Mouse (Mus musculus): Measurements from ENCODE around the gene Amigo3.
"Not testable (repeated sequence)": the region's sequence is repeated elsewhere in the genome, so short reads cannot be mapped to it uniquely, and the experiment has no call there.

Gene Amigo3

DNA sequence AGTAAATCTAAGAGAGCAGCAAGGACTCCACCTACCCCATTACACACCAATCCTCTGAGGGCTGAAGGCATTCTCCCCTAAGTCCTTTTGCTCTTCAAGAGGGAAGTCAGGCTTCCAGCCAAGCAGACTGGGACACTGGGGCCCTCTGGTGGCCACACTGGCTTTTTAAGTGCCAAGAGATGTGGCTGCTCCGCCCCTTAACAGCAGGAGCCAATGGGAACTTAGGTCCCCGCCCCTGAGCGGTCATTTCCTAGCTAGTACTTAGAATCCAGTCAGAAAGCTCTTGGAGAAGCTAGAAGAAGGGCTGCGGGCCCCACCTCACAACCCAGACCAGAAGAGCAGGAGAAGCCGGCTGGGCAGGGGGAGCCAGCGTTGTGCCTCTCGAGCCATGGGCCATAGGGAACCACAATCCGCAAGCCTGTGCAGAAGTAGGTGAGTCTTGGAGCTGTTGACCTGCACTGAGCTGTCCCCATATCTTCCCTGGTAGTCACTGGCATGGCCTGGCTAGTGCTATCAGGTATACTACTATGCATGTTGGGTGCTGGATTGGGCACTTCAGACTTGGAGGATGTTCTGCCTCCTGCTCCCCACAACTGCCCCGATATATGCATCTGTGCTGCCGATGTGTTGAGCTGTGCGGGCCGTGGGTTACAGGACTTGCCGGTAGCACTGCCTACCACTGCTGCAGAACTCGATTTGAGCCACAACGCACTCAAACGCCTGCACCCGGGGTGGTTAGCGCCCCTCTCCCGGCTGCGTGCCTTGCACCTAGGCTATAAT is at the start of gene Amigo3:
Gene Amigo3, plus strand, starts transcription at position 275 of the 780 bp plus-strand sequence.
- peak; percentile 87 to 90 for DNase-seq

- peak in 1 of 2 experiments; percentile 38 for DNase-seq
These were observed 49.4 kb upstream of the Amigo3 start for GRCm38 (mm10) chr9:108003531-108003890.

DNA sequence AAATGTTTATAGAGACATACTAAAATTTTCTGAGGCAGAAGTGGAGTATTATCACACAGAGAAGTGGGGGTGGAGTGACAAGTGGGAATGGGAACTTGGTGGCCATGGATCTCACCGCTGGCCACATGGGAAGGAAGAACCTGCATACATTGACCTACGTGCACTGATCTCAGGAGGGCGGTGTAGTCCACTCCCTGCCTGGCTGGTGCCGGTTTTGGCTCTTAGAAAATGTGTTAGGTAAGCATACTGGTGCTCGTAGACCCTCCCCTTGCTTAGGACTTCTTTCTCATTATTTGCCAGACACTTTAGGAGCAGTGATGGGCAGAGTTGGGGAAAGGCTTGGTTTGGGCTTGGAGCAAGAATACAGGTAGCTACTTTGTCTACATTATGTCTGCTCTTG is 44.9 kb upstream of the Amigo3 start:
- DNase-seq, result no peak

DNA sequence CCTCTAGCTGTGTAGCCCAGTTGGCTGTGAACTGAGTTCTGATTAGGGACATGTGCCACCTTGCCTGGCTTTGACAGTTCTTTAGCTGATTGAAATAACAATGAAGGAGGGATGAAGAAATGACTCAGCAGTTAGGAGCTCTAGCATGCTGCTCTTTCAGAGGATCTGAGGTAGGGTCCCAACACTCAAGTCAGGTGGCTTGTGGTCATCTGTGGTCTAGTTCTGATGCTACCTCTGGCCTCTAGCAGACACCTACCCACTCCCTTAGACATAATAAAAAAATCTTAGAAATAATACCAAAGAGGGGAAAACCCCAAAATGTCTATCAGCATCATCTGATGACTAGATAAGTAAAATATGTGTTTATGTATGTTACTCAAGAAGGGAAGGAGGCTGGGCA is 42.6 kb upstream of the Amigo3 start:
- DNase-seq, result no peak

DNA sequence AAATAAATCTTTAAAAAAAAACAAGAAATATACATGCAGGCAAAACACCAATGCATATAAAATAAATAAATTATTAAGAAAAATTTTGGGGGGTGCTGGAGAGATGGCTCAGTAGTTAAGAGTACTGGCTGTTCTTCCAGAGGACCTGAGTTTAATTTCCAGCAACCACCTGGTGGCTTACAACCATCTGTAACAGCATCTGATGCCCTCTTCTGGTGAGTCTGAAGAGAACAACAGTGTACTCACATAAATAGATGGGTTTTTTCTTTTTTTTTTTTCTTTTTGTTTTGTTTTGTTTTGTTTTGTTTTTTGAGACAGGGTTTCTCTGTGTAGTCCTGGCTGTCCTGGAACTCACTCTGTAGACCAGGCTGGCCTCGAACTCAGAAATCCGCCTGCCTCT is 39.4 kb upstream of the Amigo3 start:
- not testable (repeated sequence) for DNase-seq

GRCm38 (mm10) chr9:108017127-108017526 is 35.8 kb upstream of the Amigo3 start:
- no peak for DNase-seq

- DNase-seq, result no peak
These were observed 32.2 kb upstream of the Amigo3 start for GRCm38 (mm10) chr9:108020741-108021140.

DNA sequence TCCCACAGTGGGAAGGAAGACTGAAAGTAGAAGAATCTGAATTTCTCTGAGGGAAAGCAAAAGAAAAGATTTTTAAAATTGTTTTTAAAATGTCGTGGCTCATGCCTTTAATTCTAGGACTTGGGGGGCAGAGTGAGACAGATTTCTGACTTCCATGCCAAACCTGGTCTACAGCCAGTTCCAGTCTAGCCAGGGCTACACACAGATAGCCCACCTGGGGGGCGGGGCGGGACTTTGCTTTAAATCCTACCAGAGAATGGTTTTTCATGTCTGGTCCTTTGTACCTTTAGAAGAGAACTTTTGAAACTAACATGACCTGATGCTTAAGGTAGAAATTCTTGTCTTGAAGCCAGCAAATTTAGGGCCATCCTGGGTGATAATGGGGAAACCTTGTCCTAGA is 29.7 kb upstream of the Amigo3 start:
- no peak for DNase-seq

DNA sequence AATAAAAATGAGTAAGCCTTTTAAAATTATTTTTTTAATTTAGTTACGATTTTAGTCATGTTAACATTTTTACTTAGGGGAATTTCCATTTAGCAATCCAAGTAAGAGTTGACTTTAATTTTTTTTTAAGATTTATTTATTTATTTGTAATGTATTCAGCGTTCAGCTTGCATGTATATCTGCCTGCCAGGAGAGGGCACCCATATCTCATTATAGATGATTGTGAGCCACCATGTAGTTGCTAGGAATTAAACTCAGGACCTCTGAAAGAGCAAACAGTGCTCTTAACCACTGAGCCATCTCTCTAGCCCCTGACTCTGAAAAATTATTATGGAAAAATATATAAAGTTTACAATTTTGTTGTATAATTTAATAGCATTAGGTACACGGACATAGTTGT is 26.4 kb upstream of the Amigo3 start:
- no peak for DNase-seq

GRCm38 (mm10) chr9:108027867-108028266 is 25.1 kb upstream of the Amigo3 start:
- DNase-seq, result no peak

DNA sequence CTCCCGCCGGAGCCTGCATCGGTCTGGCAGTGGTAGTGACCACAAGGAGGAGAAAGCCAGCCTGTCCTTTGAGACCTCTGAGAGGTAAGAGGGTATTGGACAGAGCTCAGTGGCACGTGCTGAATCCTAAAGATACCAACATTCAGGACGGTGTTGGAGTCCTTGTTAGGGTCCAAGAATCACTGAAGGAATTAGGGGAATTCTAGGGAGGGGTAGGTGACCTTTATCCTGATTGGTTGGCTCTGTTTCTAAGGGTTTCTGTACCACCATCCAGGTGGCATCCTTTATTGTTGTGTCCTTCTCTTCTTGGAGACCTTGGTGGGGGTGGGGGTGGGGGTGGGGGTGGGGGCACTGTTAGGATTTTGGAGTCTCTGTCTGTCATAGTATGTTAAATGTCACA is 20.8 kb upstream of the Amigo3 start:
- no peak for DNase-seq

DNA sequence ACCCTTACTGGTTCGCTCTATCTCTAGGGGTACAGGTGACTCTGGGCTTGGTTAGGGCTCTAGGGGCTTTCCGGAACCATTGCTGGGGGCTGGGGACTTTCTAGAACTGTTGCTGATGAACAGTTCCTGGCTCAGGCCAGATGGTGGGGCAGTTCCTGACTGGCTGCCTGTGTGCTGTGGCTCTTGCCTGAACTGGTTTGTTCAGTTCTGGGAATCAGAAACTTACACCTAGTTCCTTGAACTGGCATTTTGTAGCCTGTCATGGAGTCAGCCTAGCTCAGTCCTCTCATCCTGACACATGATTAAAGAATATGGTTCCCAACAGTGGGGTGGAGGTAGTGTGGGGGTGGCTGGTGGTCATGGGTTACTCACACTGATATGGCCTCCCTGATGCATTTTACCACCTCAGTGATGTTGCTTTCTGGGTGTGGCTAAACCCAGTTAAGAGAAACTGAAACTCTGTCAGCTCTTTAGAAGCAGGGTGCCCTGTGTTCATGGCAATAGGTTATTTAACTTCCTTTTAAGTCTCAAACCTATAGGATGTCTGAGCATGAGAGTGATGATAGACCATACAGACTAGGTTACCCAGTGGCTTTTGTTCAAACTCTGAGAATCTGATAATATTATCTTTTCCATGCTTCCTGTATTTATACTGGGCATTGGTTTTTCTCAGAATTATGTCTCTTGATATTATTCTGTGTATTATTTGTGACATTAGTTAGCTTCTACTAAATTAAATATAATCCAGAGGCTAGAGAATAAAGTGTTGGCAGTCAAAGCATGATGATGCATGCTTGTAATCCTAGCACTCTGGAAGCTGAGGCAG is 17.4 kb upstream of the Amigo3 start:
- DNase-seq, result no peak

DNA sequence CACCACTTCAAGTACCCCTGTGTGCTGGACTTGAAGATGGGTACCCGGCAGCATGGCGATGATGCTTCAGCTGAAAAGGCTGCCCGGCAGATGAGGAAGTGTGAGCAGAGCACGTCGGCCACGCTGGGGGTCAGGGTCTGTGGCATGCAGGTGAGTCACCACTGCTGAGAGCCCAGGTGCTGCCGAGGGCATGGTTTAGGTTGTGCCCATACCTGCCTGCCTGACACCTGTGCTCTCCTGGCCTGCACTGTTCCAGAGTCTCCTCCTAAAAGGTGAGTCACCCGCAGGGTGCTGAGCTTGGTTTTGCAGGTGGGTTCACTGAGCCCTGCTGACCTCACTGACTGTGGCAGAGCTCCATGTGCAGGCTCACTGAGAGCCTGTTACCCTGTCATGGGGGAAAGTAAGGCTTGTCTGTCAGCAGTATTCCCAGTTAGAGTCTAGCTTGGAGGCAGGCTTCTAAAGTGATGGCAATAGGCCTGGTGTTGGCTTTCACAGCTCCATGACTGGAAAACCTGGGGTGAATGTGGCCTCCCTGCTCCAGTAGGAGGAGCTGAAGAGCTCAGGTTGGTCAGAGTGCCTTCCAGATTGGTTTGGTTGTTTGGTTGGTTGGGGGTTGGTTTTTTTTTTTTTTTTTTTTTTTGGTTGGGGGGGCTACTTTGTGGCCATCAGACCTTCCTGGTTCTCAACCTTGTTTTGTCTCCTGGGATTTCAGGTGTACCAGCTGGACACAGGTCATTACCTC is 8.0 kb upstream of the Amigo3 start:
- DNase-seq, result no peak

- no peak for DNase-seq
These were observed 6.4 kb upstream of the Amigo3 start for GRCm38 (mm10) chr9:108046582-108046981.

DNA sequence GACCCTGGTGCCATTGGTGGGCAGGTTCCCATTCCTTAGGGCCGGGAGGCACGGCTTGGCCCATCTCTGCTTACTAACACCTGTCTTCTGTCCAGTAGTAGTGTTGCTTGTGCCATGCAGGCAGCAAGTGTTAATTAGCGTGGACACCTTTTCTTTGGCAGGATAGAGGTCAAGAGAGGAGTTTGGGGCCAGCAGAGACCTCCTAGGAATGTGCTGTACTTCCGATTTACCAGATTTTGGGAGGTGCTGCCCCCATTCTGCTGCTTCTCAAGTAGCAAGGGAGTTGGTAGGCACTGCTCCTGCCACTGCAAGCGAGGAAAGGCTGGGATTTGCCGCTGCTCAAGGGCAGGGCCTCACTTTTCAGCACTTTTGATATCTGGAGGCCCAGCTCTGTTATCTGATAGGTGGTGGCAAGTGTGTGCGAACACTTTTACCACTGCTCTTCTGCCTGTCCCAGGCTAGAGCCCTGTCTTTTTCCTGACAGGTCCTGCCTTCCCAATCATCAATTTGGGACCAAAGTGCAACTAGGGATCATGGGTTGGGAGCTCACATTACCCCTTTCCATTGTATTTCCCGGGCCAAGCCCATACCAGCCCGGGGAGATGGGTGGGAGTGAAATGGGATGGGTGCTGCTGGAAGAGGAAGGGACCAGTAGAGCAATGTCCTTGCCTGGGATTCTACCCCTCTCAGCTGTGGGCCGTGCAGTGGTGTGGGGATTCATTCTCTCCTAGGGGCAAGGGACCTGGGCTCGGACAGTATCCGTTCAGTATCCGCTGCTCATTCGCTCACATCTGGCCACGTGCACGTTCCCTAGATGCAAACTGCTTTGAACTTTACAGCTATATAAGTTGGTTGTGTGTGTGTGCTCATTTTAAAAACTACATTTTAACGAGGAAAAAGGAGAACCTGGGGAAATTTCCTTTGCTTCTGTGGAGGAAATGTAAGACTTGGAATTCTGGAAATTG is 5.1 kb upstream of the Amigo3 start:
- no peak for DNase-seq

DNA sequence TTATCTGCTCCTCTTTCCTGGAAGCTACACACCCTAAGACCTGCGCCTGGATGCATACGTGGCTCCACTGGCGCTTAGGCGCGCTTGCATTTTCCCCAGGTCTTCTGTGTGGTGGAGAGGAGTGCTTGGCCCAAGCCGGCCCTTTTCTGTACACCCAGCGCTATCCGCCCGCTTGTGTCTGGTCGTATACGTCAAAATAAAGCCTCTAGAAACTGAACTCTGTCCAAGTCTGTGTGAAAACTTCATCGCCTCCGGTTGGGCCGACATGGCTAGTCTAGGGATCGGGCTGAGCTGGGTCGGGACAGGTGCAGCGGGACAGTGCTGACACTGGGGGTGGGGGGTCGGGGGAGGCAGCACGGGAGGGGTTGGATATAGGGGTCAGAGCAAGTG is 4.4 kb upstream of the Amigo3 start:
- no peak for DNase-seq

GRCm38 (mm10) chr9:108049016-108049455 is 3.9 kb upstream of the Amigo3 start, which contains the start of gene Gmppb:
Gene Gmppb, plus strand, starts transcription at chr9:108049242.
- DNase-seq, result peak; percentile 92 to 95

- no peak for DNase-seq
These were observed 3.3 kb upstream of the Amigo3 start for GRCm38 (mm10) chr9:108049561-108050251.

DNA sequence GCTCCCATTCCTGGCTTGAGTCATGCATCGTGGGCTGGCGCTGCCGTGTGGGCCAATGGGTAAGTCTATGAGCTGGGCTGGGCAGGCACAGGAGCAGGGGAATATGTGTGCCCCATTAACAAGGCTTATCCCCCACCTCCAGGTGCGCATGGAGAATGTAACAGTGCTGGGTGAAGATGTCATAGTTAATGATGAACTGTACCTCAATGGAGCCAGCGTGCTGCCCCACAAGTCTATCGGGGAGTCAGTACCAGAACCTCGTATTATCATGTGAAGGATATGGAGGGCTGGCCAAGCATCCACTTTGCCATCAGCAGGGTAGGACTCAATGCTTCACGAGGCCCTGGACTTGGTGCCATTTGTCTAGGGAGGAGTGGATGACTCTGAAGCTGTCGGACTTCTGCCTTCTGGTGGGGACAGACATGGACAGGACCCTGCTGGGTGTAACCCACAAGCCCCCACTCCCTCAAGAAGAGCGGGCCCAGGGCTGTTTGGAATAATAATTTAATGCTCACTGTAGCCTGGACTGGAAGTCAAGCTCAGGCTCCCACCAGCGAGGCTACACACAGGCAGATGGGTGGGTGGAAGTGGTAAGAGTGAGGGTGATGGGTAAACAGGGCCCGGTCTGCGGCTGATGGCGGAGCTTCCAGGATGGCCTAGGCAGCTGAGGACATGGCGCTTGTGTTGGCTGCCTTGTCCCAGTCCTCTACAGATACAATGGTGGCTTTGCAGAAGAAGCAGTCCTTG is 1.6 kb upstream of the Amigo3 start:
- no peak for DNase-seq

DNA sequence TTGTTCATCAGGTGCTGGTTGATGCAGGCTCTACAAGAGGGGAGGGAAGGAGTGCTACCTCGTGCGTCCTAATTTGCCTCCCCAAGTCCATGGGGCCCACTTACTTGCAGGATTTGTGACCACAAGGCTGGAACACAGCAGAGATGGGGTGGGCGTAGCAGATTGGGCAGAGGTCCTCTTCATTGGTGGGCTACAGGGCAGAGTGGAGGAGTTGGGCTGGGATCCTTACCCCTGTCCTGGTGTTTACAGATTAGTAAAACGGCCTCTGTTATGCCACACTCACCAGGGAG is 1.1 kb upstream of the Amigo3 start:
- DNase-seq, result no peak

- no peak for DNase-seq
These were observed 548 bp upstream of the Amigo3 start for GRCm38 (mm10) chr9:108052411-108052810.
